Comparison of ENCODE assay signal across 8 mouse cellular contexts in the genomic region with DNA sequence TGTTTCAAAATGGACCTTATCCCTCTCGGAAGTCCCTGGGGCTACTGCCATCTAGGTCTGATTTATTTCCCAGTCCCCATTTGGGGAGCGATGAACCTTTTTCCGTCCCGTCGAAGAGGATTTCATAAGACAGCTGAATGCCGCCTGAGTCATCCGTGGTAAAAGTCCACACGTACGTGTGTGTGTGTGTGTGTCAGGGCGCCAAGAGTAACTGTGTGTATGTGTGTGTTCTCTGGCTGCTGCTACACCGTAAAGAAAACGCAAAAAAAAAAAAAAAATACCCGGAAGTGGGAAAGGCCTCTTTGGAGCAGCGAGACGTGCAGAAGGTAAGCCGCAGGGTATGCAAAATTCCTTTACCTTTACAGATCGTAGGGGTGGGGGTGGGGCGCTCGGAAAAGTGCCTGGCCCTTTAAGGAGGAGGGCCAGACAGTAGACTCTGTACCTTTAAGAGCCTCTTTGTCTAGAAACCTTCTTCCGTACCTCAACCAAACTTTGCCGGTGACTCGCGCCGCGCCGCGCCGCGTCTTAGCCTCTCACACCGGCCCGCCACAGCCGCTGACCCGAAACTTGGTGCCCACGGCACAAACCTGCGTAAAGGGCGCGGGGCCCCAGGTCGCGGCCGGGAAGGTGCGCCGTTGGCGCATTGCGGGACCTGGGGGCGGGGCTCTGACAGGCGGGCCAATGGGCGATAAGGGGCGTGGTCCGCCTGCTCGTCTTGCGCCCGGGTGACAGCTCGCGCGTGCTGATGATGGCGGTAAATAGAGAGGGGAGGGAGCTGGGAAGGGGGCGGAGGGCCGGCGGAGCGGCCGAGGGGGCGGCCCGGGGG. TPM values are rescaled to one million over a fixed set of nuclear protein-coding genes. Genes with fewer than 3 reads are reported as not detected.
DNase-seq lines count a peak whose midpoint lies in the region; ATAC-seq lines count a peak whose summit lies in the region.

No protein-coding gene starts in this region.

- peaks cover 17% of the 10 kb centered on the region for H3K36me3 ChIP-seq in embryonic facial prominence, embryonic 14.5 days (ENCODE audit: control insufficient read depth, insufficient read depth, low read length)
- peaks cover 19% of the 10 kb centered on the region for H3K36me3 ChIP-seq in kidney, embryonic 14.5 days (ENCODE audit: control insufficient read depth, insufficient read depth, low read length)
- peaks cover 18% of the 10 kb centered on the region for H3K36me3 ChIP-seq in limb, embryonic 15.5 days

- peak overlapping the region; percentile 95 for H3K4me2 ChIP-seq in embryonic facial prominence, embryonic 14.5 days (ENCODE audit: low read depth, low read length)
- H3K4me2 ChIP-seq in kidney, embryonic 14.5 days (replicated peaks; ENCODE audit: low read depth, low read length): peak overlapping the region; percentile 94
- peak overlapping the region; percentile 96 for H3K4me2 ChIP-seq in limb, embryonic 15.5 days

- ATAC-seq in embryonic facial prominence, embryonic 14.5 days (ENCODE audit: low read depth): peak; percentile 95
- ATAC-seq in kidney, embryonic 14.5 days (ENCODE audit: low FRiP score, low TSS enrichment): peak; percentile 93
- ATAC-seq in limb, embryonic 15.5 days (ENCODE audit: insufficient number of reproducible peaks, low FRiP score, low TSS enrichment, low read depth): peak; percentile 96

- H3K9ac ChIP-seq in embryonic facial prominence, embryonic 14.5 days (ENCODE audit: low read depth, low read length): peak overlapping the region; percentile 70
- peak overlapping the region; percentile 54 for H3K9ac ChIP-seq in kidney, embryonic 14.5 days (ENCODE audit: low read depth, low read length)
- peak overlapping the region; percentile 58 for H3K9ac ChIP-seq in limb, embryonic 15.5 days

- peak overlapping the region; percentile 59 for H3K4me3 ChIP-seq in embryonic facial prominence, embryonic 14.5 days (ENCODE audit: low read depth, low read length)
- peak overlapping the region; percentile 73 for H3K4me3 ChIP-seq in kidney, embryonic 14.5 days (ENCODE audit: low read length)
- peak overlapping the region; percentile 79 for H3K4me3 ChIP-seq in limb, embryonic 15.5 days

- H3K4me1 ChIP-seq in embryonic facial prominence, embryonic 14.5 days (ENCODE audit: control insufficient read depth, insufficient read depth, low read length): peaks cover 17% of the 10 kb centered on the region
- peaks cover 24% of the 10 kb centered on the region for H3K4me1 ChIP-seq in kidney, embryonic 14.5 days (ENCODE audit: control insufficient read depth, insufficient read depth, low read length)
- peaks cover 22% of the 10 kb centered on the region for H3K4me1 ChIP-seq in limb, embryonic 15.5 days

- peak; percentile 92 for DNase-seq in 3T3-L1 (ENCODE audit: low read depth, low spot score)
- peak; percentile 82 to 90 for DNase-seq in adrenal gland, postnatal 4 days (ENCODE audit: low spot score in 2 of 2)
- DNase-seq in embryonic facial prominence, embryonic 14.5 days (ENCODE audit: low spot score): peak; percentile 98
- DNase-seq in heart, adult 9 months (ENCODE audit: low spot score in 2 of 2): peak; percentile 91 to 93
- DNase-seq in monocyte, adult 2 months (ENCODE audit: low read depth in 1 of 2, low spot score in 2 of 2): peak; percentile 76 to 87
- peak; percentile 93 to 94 for DNase-seq in spleen, postnatal 36 days (ENCODE audit: low spot score in 2 of 2)

- no peaks in the 10 kb centered on the region for H3K9me3 ChIP-seq in embryonic facial prominence, embryonic 14.5 days (ENCODE audit: control insufficient read depth, low read length)
- H3K9me3 ChIP-seq in kidney, embryonic 14.5 days (ENCODE audit: control insufficient read depth, low read length): no peaks in the 10 kb centered on the region
- no peaks in the 10 kb centered on the region for H3K9me3 ChIP-seq in limb, embryonic 15.5 days

- peak overlapping the region; percentile 85 for H3K27ac ChIP-seq in embryonic facial prominence, embryonic 14.5 days (replicated peaks; ENCODE audit: low read depth, low read length)
- peak overlapping the region; percentile 85 for H3K27ac ChIP-seq in kidney, embryonic 14.5 days (ENCODE audit: low read depth, low read length)
- H3K27ac ChIP-seq in limb, embryonic 15.5 days: peak overlapping the region; percentile 95

- under 1% methylated on average over 60 of the region's 63 CpGs for WGBS in embryonic facial prominence, embryonic 14.5 days
- under 1% methylated on average over 58 of the region's 63 CpGs for WGBS in kidney, embryonic 14.5 days
- WGBS in limb, embryonic 15.5 days: under 1% methylated on average over 62 of the region's 63 CpGs

- H3K27me3 ChIP-seq in embryonic facial prominence, embryonic 14.5 days (replicated peaks; ENCODE audit: control insufficient read depth, insufficient read depth, low read length): no peaks in the 10 kb centered on the region
- H3K27me3 ChIP-seq in kidney, embryonic 14.5 days (ENCODE audit: control insufficient read depth, insufficient read depth, low read length): no peaks in the 10 kb centered on the region
- no peaks in the 10 kb centered on the region for H3K27me3 ChIP-seq in limb, embryonic 15.5 days

RNA-seq across cellular contexts. Expression of gene Usp49, which starts 1.4 kb away (rescaled TPM):
- total RNA-seq in adrenal gland, postnatal 4 days (2021): 10 to 100 TPM; 12.7 to 13.3 TPM
- 3.8 and 4.1 TPM in 2 replicates for polyA plus RNA-seq in embryonic facial prominence, embryonic 14.5 days (2014; fragmentation: Nextera tagmentation; extraction: Ambion mirVana)
- polyA plus RNA-seq in kidney, embryonic 14.5 days (2014; fragmentation: Nextera tagmentation; extraction: Ambion mirVana): 6.6 and 8.1 TPM in 2 replicates
- 3.0 and 4.0 TPM in 2 replicates for polyA plus RNA-seq in limb, embryonic 15.5 days (2015; fragmentation: Nextera tagmentation; extraction: Ambion mirVana)

RNA-seq across cellular contexts. Expression of gene Gm20517, which starts 17.7 kb away (rescaled TPM):
- total RNA-seq in adrenal gland, postnatal 4 days (2021): 1 to 10 TPM; 4.1 to 4.8 TPM
- 1.4 and 1.9 TPM in 2 replicates for polyA plus RNA-seq in embryonic facial prominence, embryonic 14.5 days (2014; fragmentation: Nextera tagmentation; extraction: Ambion mirVana)
- 1.6 and 4.2 TPM in 2 replicates for polyA plus RNA-seq in kidney, embryonic 14.5 days (2014; fragmentation: Nextera tagmentation; extraction: Ambion mirVana)
- polyA plus RNA-seq in limb, embryonic 15.5 days (2015; fragmentation: Nextera tagmentation; extraction: Ambion mirVana): 0.99 and 2.4 TPM in 2 replicates

RNA-seq across cellular contexts. Expression of gene Med20, which starts 17.7 kb away (rescaled TPM):
- 10 to 100 TPM; 40.4 to 40.8 TPM for total RNA-seq in adrenal gland, postnatal 4 days (2021)
- polyA plus RNA-seq in embryonic facial prominence, embryonic 14.5 days (2014; fragmentation: Nextera tagmentation; extraction: Ambion mirVana): 47.7 and 50.2 TPM in 2 replicates
- 39.1 and 48.0 TPM in 2 replicates for polyA plus RNA-seq in kidney, embryonic 14.5 days (2014; fragmentation: Nextera tagmentation; extraction: Ambion mirVana)
- 48.9 and 53.2 TPM in 2 replicates for polyA plus RNA-seq in limb, embryonic 15.5 days (2015; fragmentation: Nextera tagmentation; extraction: Ambion mirVana)

RNA-seq across cellular contexts. Expression of gene Bysl, which starts 17.8 kb away (rescaled TPM):
- total RNA-seq in adrenal gland, postnatal 4 days (2021): 10 to 100 TPM; 12.5 to 14.3 TPM
- 21.3 and 22.4 TPM in 2 replicates for polyA plus RNA-seq in embryonic facial prominence, embryonic 14.5 days (2014; fragmentation: Nextera tagmentation; extraction: Ambion mirVana)
- polyA plus RNA-seq in kidney, embryonic 14.5 days (2014; fragmentation: Nextera tagmentation; extraction: Ambion mirVana): 19.5 and 24.4 TPM in 2 replicates
- polyA plus RNA-seq in limb, embryonic 15.5 days (2015; fragmentation: Nextera tagmentation; extraction: Ambion mirVana): 24.1 and 26.3 TPM in 2 replicates

RNA-seq across cellular contexts. Expression of gene Tomm6, which starts 59.1 kb away (rescaled TPM):
- total RNA-seq in adrenal gland, postnatal 4 days (2021): 100 to 1,000 TPM; 189 to 203 TPM
- polyA plus RNA-seq in embryonic facial prominence, embryonic 14.5 days (2014; fragmentation: Nextera tagmentation; extraction: Ambion mirVana): 365 and 382 TPM in 2 replicates
- polyA plus RNA-seq in kidney, embryonic 14.5 days (2014; fragmentation: Nextera tagmentation; extraction: Ambion mirVana): 415 and 493 TPM in 2 replicates
- 386 and 389 TPM in 2 replicates for polyA plus RNA-seq in limb, embryonic 15.5 days (2015; fragmentation: Nextera tagmentation; extraction: Ambion mirVana)

Comparison
In these comparisons a context has a peak if more than half of its experiments do, and no peak if none do; other contexts are left out.
1. Peak in every context shown above with its lines: DNase-seq, ATAC-seq, H3K4me3 ChIP-seq and H3K27ac ChIP-seq.